Mouse (Mus musculus) brain, embryonic 18.5 days (tissue): ENCODE results near the gene Nsmf.

Experiments
- DNase-seq: peaks from one replicate; pipeline ENCODE4 v3.0.0-alpha.2; 2012; ENCODE audit warnings: low read depth, low spot score

Gene Nsmf

GRCm38 (mm10) chr2:25085571-25085970 is 31.4 kb downstream of the Nsmf start:
- no peak for DNase-seq

GRCm38 (mm10) chr2:25087842-25088241 is 33.7 kb downstream of the Nsmf start:
- DNase-seq = no peak

- DNase-seq = no peak
Observed at GRCm38 (mm10) chr2:25088636-25089035, 34.5 kb downstream of the Nsmf start.

- DNase-seq = no peak
Observed at GRCm38 (mm10) chr2:25094785-25095108, 40.6 kb downstream of the Nsmf start.

- DNase-seq = no peak
Observed at GRCm38 (mm10) chr2:25095109-25095850, 41.1 kb downstream of the Nsmf start, which contains the start of gene Noxa1. TSS of gene Noxa1 (minus strand) at chr2:25095149.

- DNase-seq = no peak
Observed at GRCm38 (mm10) chr2:25098005-25098615, 44.0 kb downstream of the Nsmf start.

- no peak for DNase-seq
Observed at GRCm38 (mm10) chr2:25098956-25099355, 44.8 kb downstream of the Nsmf start.

- DNase-seq = no peak
Observed at GRCm38 (mm10) chr2:25099703-25100102, 45.5 kb downstream of the Nsmf start.

- no peak for DNase-seq
Observed at GRCm38 (mm10) chr2:25104122-25104521, 50.0 kb downstream of the Nsmf start.

GRCm38 (mm10) chr2:25106045-25106444 is 51.9 kb downstream of the Nsmf start:
- no peak for DNase-seq

- DNase-seq = no peak
Observed at GRCm38 (mm10) chr2:25109487-25109886, 55.3 kb downstream of the Nsmf start.

- no peak for DNase-seq
Observed at GRCm38 (mm10) chr2:25110505-25111183, 56.5 kb downstream of the Nsmf start.

- no peak for DNase-seq
Observed at GRCm38 (mm10) chr2:25111184-25111791, 57.1 kb downstream of the Nsmf start.
